ENCODE assay signal across 25 mouse cellular contexts in genomic region chr11:116589574-116589973, GRCm38 (mm10). TPM values are rescaled to one million over a fixed set of nuclear protein-coding genes. Genes with fewer than 3 reads are reported as not detected.
A peak's percentile ranks its signal among the peaks of the same experiment; 100 is the strongest.
DNase-seq lines count a peak whose midpoint lies in the region; ATAC-seq and TF ChIP-seq lines count a peak whose summit lies in the region.
"Had no signal": no experiment of that assay in that cellular context is flagged by ENCODE, and none has a peak within 500 bp of the region (broad histone marks: within the 10 kb centered on the region; RNA-seq: fewer than 3 reads in every experiment).

No protein-coding gene starts in this region.

- TF ChIP-seq CTCF in midbrain, postnatal 0 days (IDR thresholded peaks at IDR 0.05), result no peak

- no peaks in the 10 kb centered on the region for H3K9me3 ChIP-seq in heart, embryonic 13.5 days
- H3K9me3 ChIP-seq in midbrain, embryonic 13.5 days, result no peaks in the 10 kb centered on the region
- no peaks in the 10 kb centered on the region for H3K9me3 ChIP-seq in midbrain, embryonic 14.5 days (ENCODE audit: control insufficient read depth, low read length)
- no peaks in the 10 kb centered on the region for H3K9me3 ChIP-seq in midbrain, postnatal 0 days (ENCODE audit: low read length)
- H3K9me3 ChIP-seq: embryonic facial prominence, embryonic 15.5 days; limb, embryonic 15.5 days; megakaryocyte, embryonic 14.5 days; stomach, embryonic 15.5 days had no signal

- no peak for DNase-seq in heart, postnatal 36 days
- DNase-seq in midbrain, embryonic 14.5 days, result no peak
- no peak for DNase-seq in midbrain, postnatal 0 days (ENCODE audit: low spot score)
- peak; percentile 42 for DNase-seq in thymus, postnatal 25 days
- DNase-seq in left cerebral cortex, adult 8-10 months (ENCODE audit: low spot score in 2 of 2), result no peak
- DNase-seq: adrenal gland, postnatal 10 days; cerebellum, postnatal 10 days; gastrocnemius, postnatal 14 days; kidney, adult 11 months; liver, postnatal 0 days; right cerebral cortex, postnatal 25 days had no signal

- 0 out of 2 replicates have a peak overlapping the region, but pooled peaks have one; percentile 25 for H3K9ac ChIP-seq in heart, embryonic 13.5 days
- H3K9ac ChIP-seq in midbrain, embryonic 13.5 days (replicated peaks), result no peak overlapping the region
- H3K9ac ChIP-seq in midbrain, embryonic 14.5 days (replicated peaks; ENCODE audit: low read length), result no peak overlapping the region
- no peak overlapping the region for H3K9ac ChIP-seq in midbrain, postnatal 0 days (replicated peaks; ENCODE audit: low read length, poor library complexity, severe bottlenecking)
- H3K9ac ChIP-seq: embryonic facial prominence, embryonic 15.5 days; liver, postnatal 0 days; stomach, embryonic 15.5 days had no signal

- H3K27me3 ChIP-seq in heart, embryonic 13.5 days (replicated peaks), result peaks cover 15% of the 10 kb centered on the region
- peaks cover 5% of the 10 kb centered on the region; the same call in 1 of the 2 replicates for H3K27me3 ChIP-seq in midbrain, embryonic 13.5 days
- no peaks in the 10 kb centered on the region for H3K27me3 ChIP-seq in midbrain, embryonic 14.5 days (ENCODE audit: control insufficient read depth, insufficient read depth, low read length)
- no peaks in the 10 kb centered on the region for H3K27me3 ChIP-seq in midbrain, postnatal 0 days (ENCODE audit: insufficient read depth, low read length)

- H3K4me3 ChIP-seq in heart, embryonic 13.5 days, result no peak overlapping the region
- H3K4me3 ChIP-seq in midbrain, embryonic 13.5 days (replicated peaks), result no peak overlapping the region
- no peak overlapping the region for H3K4me3 ChIP-seq in midbrain, embryonic 14.5 days (replicated peaks; ENCODE audit: low read depth, low read length)
- H3K4me3 ChIP-seq in midbrain, postnatal 0 days (ENCODE audit: low read depth, low read length), result no peak overlapping the region
- H3K4me3 ChIP-seq: embryonic facial prominence, embryonic 15.5 days; limb, embryonic 15.5 days; megakaryocyte, embryonic 14.5 days; stomach, embryonic 15.5 days had no signal

- WGBS in heart, embryonic 13.5 days, result 58% methylated on average over 8 of the region's 8 CpGs
- WGBS in midbrain, embryonic 13.5 days, result 54% methylated on average over 8 of the region's 8 CpGs
- WGBS in midbrain, embryonic 14.5 days, result 51% methylated on average over 8 of the region's 8 CpGs
- 46% methylated on average over 8 of the region's 8 CpGs for WGBS in midbrain, postnatal 0 days

- intact Hi-C loops in heart, postnatal 36 days (cut with DNase I), result no loop called here

- peaks cover 27% of the 10 kb centered on the region for H3K4me1 ChIP-seq in heart, embryonic 13.5 days
- peaks cover 35% of the 10 kb centered on the region for H3K4me1 ChIP-seq in midbrain, embryonic 13.5 days (replicated peaks)
- H3K4me1 ChIP-seq in midbrain, embryonic 14.5 days (ENCODE audit: control insufficient read depth, insufficient read depth, low read length), result peaks cover 19% of the 10 kb centered on the region
- 0 out of 2 replicates have a peak, but pooled peaks cover 3% of the 10 kb centered on the region for H3K4me1 ChIP-seq in midbrain, postnatal 0 days (ENCODE audit: insufficient read depth, low read length)

- no peak overlapping the region for H3K4me2 ChIP-seq in heart, embryonic 13.5 days
- H3K4me2 ChIP-seq in midbrain, embryonic 13.5 days (replicated peaks), result peak overlapping the region; percentile 18; the same call in 1 of the 2 replicates
- H3K4me2 ChIP-seq in midbrain, embryonic 14.5 days (ENCODE audit: low read length), result no peak overlapping the region
- peak overlapping the region; percentile 29; the same call in 1 of the 2 replicates for H3K4me2 ChIP-seq in midbrain, postnatal 0 days (ENCODE audit: low read depth, low read length, poor library complexity, severe bottlenecking)
- H3K4me2 ChIP-seq: embryonic facial prominence, embryonic 15.5 days; limb, embryonic 15.5 days; stomach, embryonic 15.5 days had no signal

- no peak for ATAC-seq in heart, embryonic 13.5 days (ENCODE audit: extremely low read depth, insufficient number of reproducible peaks, low FRiP score, low TSS enrichment)
- ATAC-seq in midbrain, embryonic 13.5 days, result no peak
- no peak for ATAC-seq in midbrain, embryonic 14.5 days (ENCODE audit: low FRiP score, low TSS enrichment)
- no peak for ATAC-seq in midbrain, postnatal 0 days (ENCODE audit: low FRiP score)
- ATAC-seq in CD4-positive, CD25-positive, alpha-beta regulatory T cell, adult 4 months, result no peak
- ATAC-seq: activated CD4-positive, CD25-positive, alpha-beta regulatory T cell, adult 4 months; liver, postnatal 0 days had no signal

- H3K27ac ChIP-seq in heart, embryonic 13.5 days (replicated peaks), result no peak overlapping the region
- peak overlapping the region; percentile 42; the same call in 1 of the 2 replicates for H3K27ac ChIP-seq in midbrain, embryonic 13.5 days
- no peak overlapping the region for H3K27ac ChIP-seq in midbrain, embryonic 14.5 days (replicated peaks; ENCODE audit: low read depth, low read length)
- H3K27ac ChIP-seq in midbrain, postnatal 0 days (ENCODE audit: low read depth, low read length), result no peak overlapping the region
- H3K27ac ChIP-seq: embryonic facial prominence, embryonic 15.5 days; limb, embryonic 15.5 days; stomach, embryonic 15.5 days had no signal

- H3K36me3 ChIP-seq in heart, embryonic 13.5 days, result no peaks in the 10 kb centered on the region
- no peaks in the 10 kb centered on the region for H3K36me3 ChIP-seq in midbrain, embryonic 13.5 days
- no peaks in the 10 kb centered on the region for H3K36me3 ChIP-seq in midbrain, embryonic 14.5 days (ENCODE audit: control insufficient read depth, insufficient read depth, low read length)
- no peaks in the 10 kb centered on the region for H3K36me3 ChIP-seq in midbrain, postnatal 0 days (ENCODE audit: insufficient read depth, low read length)
- H3K36me3 ChIP-seq: embryonic facial prominence, embryonic 15.5 days; limb, embryonic 15.5 days; stomach, embryonic 15.5 days had no signal

RNA-seq across cellular contexts. Expression of gene Aanat, which starts 3.3 kb away (rescaled TPM):
- not detected in 2 replicates for polyA plus RNA-seq in heart, embryonic 13.5 days (2015; fragmentation: Nextera tagmentation; extraction: Ambion mirVana)
- not detected for total RNA-seq in heart, postnatal 36 days (2021)
- 0.22 and 0.34 TPM in 2 replicates for polyA plus RNA-seq in midbrain, embryonic 13.5 days (2015; fragmentation: Nextera tagmentation; extraction: Ambion mirVana)
- polyA plus RNA-seq in midbrain, embryonic 14.5 days (2014; fragmentation: Nextera tagmentation; extraction: Ambion mirVana), result 0.49 and 0.70 TPM in 2 replicates
- 0.52 and 0.82 TPM in 2 replicates for total RNA-seq in midbrain, postnatal 0 days (2014; rRNA removed)
- polyA plus RNA-seq in midbrain, postnatal 0 days (2015; fragmentation: Nextera tagmentation; extraction: Ambion mirVana), result 0.90 and 0.94 TPM in 2 replicates
- 1 to 10 TPM in 1 of 4 experiments, under 1 TPM in 3; 0.57 to 3.2 (median 0.84) TPM for total RNA-seq in left cerebral cortex, adult 8-10 months (2022)
- polyA plus RNA-seq in CD4-positive, CD25-positive, alpha-beta regulatory T cell, adult 4 months (2017; shearing (Covaris generic)), result not detected
- total RNA-seq: adrenal gland, postnatal 10 days; gastrocnemius, postnatal 14 days; heart, adult 8-10 months; neutrophil, adult 5-6 weeks had no signal
- polyA plus RNA-seq: activated CD4-positive, CD25-positive, alpha-beta regulatory T cell, adult 4 months; C2C12; embryonic facial prominence, embryonic 15.5 days; heart, embryonic 16.5 days; kidney, embryonic 16.5 days; limb, embryonic 15.5 days; liver, postnatal 0 days; spleen, adult 2 months had no signal

RNA-seq across cellular contexts. Expression of gene Ube2o, which starts 8.3 kb away (rescaled TPM):
- polyA plus RNA-seq in heart, embryonic 13.5 days (2015; fragmentation: Nextera tagmentation; extraction: Ambion mirVana), result 7.9 and 8.3 TPM in 2 replicates
- 10 to 100 TPM; 28.5 to 29.7 TPM for total RNA-seq in heart, postnatal 36 days (2021)
- polyA plus RNA-seq in midbrain, embryonic 13.5 days (2015; fragmentation: Nextera tagmentation; extraction: Ambion mirVana), result 12.3 and 12.7 TPM in 2 replicates
- 26.1 and 26.9 TPM in 2 replicates for polyA plus RNA-seq in midbrain, embryonic 14.5 days (2014; fragmentation: Nextera tagmentation; extraction: Ambion mirVana)
- 109 and 112 TPM in 2 replicates for total RNA-seq in midbrain, postnatal 0 days (2014; rRNA removed)
- 35.2 and 35.7 TPM in 2 replicates for polyA plus RNA-seq in midbrain, postnatal 0 days (2015; fragmentation: Nextera tagmentation; extraction: Ambion mirVana)
- total RNA-seq in left cerebral cortex, adult 8-10 months (2022), result 100 to 1,000 TPM; 115 to 119 (median 117) TPM
- polyA plus RNA-seq in CD4-positive, CD25-positive, alpha-beta regulatory T cell, adult 4 months (2017; shearing (Covaris generic)), result 1 to 10 TPM; 1.1 to 3.5 TPM

RNA-seq across cellular contexts. Expression of gene Rhbdf2, which starts 37.2 kb away (rescaled TPM):
- polyA plus RNA-seq in heart, embryonic 13.5 days (2015; fragmentation: Nextera tagmentation; extraction: Ambion mirVana), result 7.2 and 8.0 TPM in 2 replicates
- total RNA-seq in heart, postnatal 36 days (2021), result 10 to 100 TPM; 10.3 to 15.3 TPM
- polyA plus RNA-seq in midbrain, embryonic 13.5 days (2015; fragmentation: Nextera tagmentation; extraction: Ambion mirVana), result 0.76 and 0.77 TPM in 2 replicates
- polyA plus RNA-seq in midbrain, embryonic 14.5 days (2014; fragmentation: Nextera tagmentation; extraction: Ambion mirVana), result 0.61 and 0.63 TPM in 2 replicates
- total RNA-seq in midbrain, postnatal 0 days (2014; rRNA removed), result 3.4 and 4.5 TPM in 2 replicates
- polyA plus RNA-seq in midbrain, postnatal 0 days (2015; fragmentation: Nextera tagmentation; extraction: Ambion mirVana), result 1.0 TPM in 2 replicates
- total RNA-seq in left cerebral cortex, adult 8-10 months (2022), result 1 to 10 TPM; 1.1 to 1.6 (median 1.3) TPM
- 1 to 10 TPM; 3.3 to 4.3 TPM for polyA plus RNA-seq in CD4-positive, CD25-positive, alpha-beta regulatory T cell, adult 4 months (2017; shearing (Covaris generic))

RNA-seq across cellular contexts. Expression of gene Sphk1, which starts 58.8 kb away (rescaled TPM):
- 2.0 and 2.6 TPM in 2 replicates for polyA plus RNA-seq in heart, embryonic 13.5 days (2015; fragmentation: Nextera tagmentation; extraction: Ambion mirVana)
- 1 to 10 TPM; 1.0 to 1.2 TPM for total RNA-seq in heart, postnatal 36 days (2021)
- polyA plus RNA-seq in midbrain, embryonic 13.5 days (2015; fragmentation: Nextera tagmentation; extraction: Ambion mirVana), result 3.1 and 3.2 TPM in 2 replicates
- 5.4 and 6.0 TPM in 2 replicates for polyA plus RNA-seq in midbrain, embryonic 14.5 days (2014; fragmentation: Nextera tagmentation; extraction: Ambion mirVana)
- total RNA-seq in midbrain, postnatal 0 days (2014; rRNA removed), result 12.2 and 12.4 TPM in 2 replicates
- polyA plus RNA-seq in midbrain, postnatal 0 days (2015; fragmentation: Nextera tagmentation; extraction: Ambion mirVana), result 9.3 and 13.8 TPM in 2 replicates
- 1 to 10 TPM; 5.6 to 7.2 (median 6.3) TPM for total RNA-seq in left cerebral cortex, adult 8-10 months (2022)
- polyA plus RNA-seq in CD4-positive, CD25-positive, alpha-beta regulatory T cell, adult 4 months (2017; shearing (Covaris generic)), result under 1 TPM in 1 of 2 experiments, not detected in 1; 0.35 TPM
- total RNA-seq: neutrophil, adult 5-6 weeks had no signal
- polyA plus RNA-seq: activated CD4-positive, CD25-positive, alpha-beta regulatory T cell, adult 4 months had no signal

Comparison
In these comparisons a context has a peak if more than half of its experiments do, and no peak if none do; other contexts are left out.
1. H3K4me2 ChIP-seq: peak in midbrain, embryonic 13.5 days (single experiment) and midbrain, postnatal 0 days (single experiment); none in heart, embryonic 13.5 days (single experiment) and midbrain, embryonic 14.5 days (single experiment).